8 mouse cellular contexts compared by ENCODE assay signal in genomic region chr2:25356208-25357079, GRCm38 (mm10). TPM values are rescaled to one million over a fixed set of nuclear protein-coding genes. Genes with fewer than 3 reads are reported as not detected.
DNase-seq lines count a peak whose midpoint lies in the region; ATAC-seq and TF ChIP-seq lines count a peak whose summit lies in the region.

Gene Dpp7 (minus strand): TSS chr2:25356359.

- H3K4me1 ChIP-seq in hindbrain, embryonic 16.5 days (ENCODE audit: control insufficient read depth, insufficient read depth, low read depth, low read length) = peaks cover 18% of the 10 kb centered on the region

- H3K9me3 ChIP-seq in hindbrain, embryonic 16.5 days (ENCODE audit: control insufficient read depth, low read length) = no peaks in the 10 kb centered on the region

- H3K4me3 ChIP-seq in gastrocnemius, adult 2 months = peak within 1 kb of the TSS; percentile 86
- H3K4me3 ChIP-seq in hindbrain, embryonic 16.5 days (ENCODE audit: low read length) = peak within 1 kb of the TSS; percentile 46

- peak within 1 kb of the TSS; percentile 64 for H3K27ac ChIP-seq in gastrocnemius, adult 2 months
- H3K27ac ChIP-seq in hindbrain, embryonic 16.5 days (ENCODE audit: low read depth, low read length) = no peak within 1 kb of the TSS

- H3K27me3 ChIP-seq in hindbrain, embryonic 16.5 days (replicated peaks; ENCODE audit: control insufficient read depth, insufficient read depth, low read length) = no peaks in the 10 kb centered on the region

- H3K9ac ChIP-seq in hindbrain, embryonic 16.5 days (ENCODE audit: low read depth, low read length) = peak within 1 kb of the TSS; percentile 70

- peak within 1 kb of the TSS; percentile 96 for H3K4me2 ChIP-seq in hindbrain, embryonic 16.5 days (ENCODE audit: low read length)

- DNase-seq in adipocyte (ENCODE audit: low spot score) = peak; percentile 88
- peak; percentile 90 for DNase-seq in gastrocnemius, adult 2 months
- peak; percentile 87 to 88 for DNase-seq in left cerebral cortex, adult 18-20 months (ENCODE audit: low spot score in 2 of 2)
- peak; percentile 84 for DNase-seq in lung, postnatal 4 days
- DNase-seq in retina, postnatal 1 day = peak; percentile 91
- peak; percentile 79 for DNase-seq in thymus, postnatal 4 days

- 6% methylated on average over 13 of the region's 13 CpGs for WGBS in hindbrain, embryonic 16.5 days

- peaks cover 5% of the 10 kb centered on the region for H3K36me3 ChIP-seq in hindbrain, embryonic 16.5 days (ENCODE audit: control insufficient read depth, insufficient read depth, low read length)

- intact Hi-C loops in gastrocnemius, adult 2 months (cut with DNase I) = no loop called here

- ATAC-seq in common myeloid progenitor, adult 5-6 weeks (replicated peaks; ENCODE audit: low read depth, poor library complexity, severe bottlenecking) = peak; percentile 64
- peak; percentile 88 for ATAC-seq in hindbrain, embryonic 16.5 days

- no peak for TF ChIP-seq CTCF in gastrocnemius, adult 2 months (IDR thresholded peaks at IDR 0.05)

RNA-seq across cellular contexts. Expression of gene Dpp7, which starts in this region (rescaled TPM):
- total RNA-seq in common myeloid progenitor, adult 5-6 weeks (2017) = 13.3 and 19.2 TPM in 2 replicates
- total RNA-seq in gastrocnemius, adult 2 months (2021) = 10 to 100 TPM; 14.0 to 16.5 TPM
- 26.4 and 27.8 TPM in 2 replicates for polyA plus RNA-seq in hindbrain, embryonic 16.5 days (2015; fragmentation: Nextera tagmentation; extraction: Ambion mirVana)
- total RNA-seq in left cerebral cortex, adult 18-20 months (2021) = 10 to 100 TPM; 30.4 to 38.7 TPM
